Mouse (Mus musculus) spleen, adult 2 months (tissue): ENCODE measurements around the gene Cic.

ENCODE experiments used
- CTCF ChIP-seq: fragments of 200-500 bp; IDR thresholded peaks from 2 replicates; pipeline ENCODE4 v1.5.1; 2011; ENCODE audit warnings: mild to moderate bottlenecking, inconsistent platforms; ENCODE audit not compliant: insufficient read depth, insufficient read length, insufficient replicate concordance; ENCODE audit errors: extremely low read depth
- POLR2A ChIP-seq: fragments of 200-500 bp; IDR thresholded peaks from 2 replicates; pipeline ENCODE4 v1.6.1; 2011; ENCODE audit warnings: low read depth, low read length, inconsistent platforms

DNA sequence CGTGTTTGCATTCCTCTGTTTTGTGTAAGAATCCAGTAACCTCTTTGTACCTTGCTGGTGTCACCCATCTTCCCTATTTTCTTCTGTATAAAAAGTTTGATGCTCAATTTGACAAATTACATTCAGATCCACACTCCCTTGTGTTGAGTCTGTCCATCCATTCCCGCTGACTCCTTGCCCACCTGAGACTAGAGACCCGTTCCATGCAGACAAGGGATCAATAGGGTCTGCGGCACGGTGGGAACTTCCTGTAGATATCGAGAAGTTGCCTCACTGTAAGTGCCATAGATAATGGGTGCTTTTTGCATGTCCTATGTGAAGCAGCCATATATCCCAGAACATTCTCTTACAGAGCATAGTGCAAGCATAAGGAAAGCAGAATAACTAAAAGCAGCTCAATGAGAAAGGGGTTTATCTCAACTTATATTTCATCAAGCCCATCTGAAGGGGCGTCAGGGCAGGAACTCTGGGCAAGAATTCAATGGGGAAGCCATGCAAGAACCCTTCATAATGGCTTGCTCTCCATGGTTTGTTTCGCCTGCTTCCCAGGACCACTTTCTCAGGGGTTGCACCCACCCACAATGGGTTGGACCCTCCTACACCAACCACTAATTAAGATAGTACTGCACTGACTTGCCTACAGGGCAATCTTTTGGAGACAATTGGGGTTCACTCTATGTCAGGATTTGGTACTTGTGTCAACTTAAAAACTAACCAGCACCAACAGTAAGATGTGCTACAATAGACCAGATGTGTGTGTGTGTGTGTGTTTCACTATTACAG is 1.1 kb upstream of the Cic start:
- no peak for TF ChIP-seq CTCF
- no peak for TF ChIP-seq POLR2A
